27 mouse cellular contexts compared by ENCODE assay signal in genomic region chr9:15300056-15300455, GRCm38 (mm10). TPM values are rescaled to one million over a fixed set of nuclear protein-coding genes. Genes with fewer than 3 reads are reported as not detected.
DNase-seq lines count a peak whose midpoint lies in the region; ATAC-seq and TF ChIP-seq lines count a peak whose summit lies in the region.
"Had no signal": no experiment of that assay in that cellular context is flagged by ENCODE, and none has a peak within 500 bp of the region (broad histone marks: within the 10 kb centered on the region; RNA-seq: fewer than 3 reads in every experiment).

No protein-coding gene starts in this region.

- H3K27me3 ChIP-seq in kidney, adult 2 months (replicated peaks; ENCODE audit: control insufficient read depth, insufficient read depth, low read length), result no peaks in the 10 kb centered on the region
- H3K27me3 ChIP-seq: embryonic facial prominence, embryonic 13.5 days; forebrain, embryonic 12.5 days; forebrain, embryonic 15.5 days had no signal

- WGBS in kidney, adult 2 months, result 56% methylated on average over 5 of the region's 5 CpGs

- TF ChIP-seq POLR2A in kidney, adult 2 months (IDR thresholded peaks at IDR 0.05; ENCODE audit: low read depth, low read length), result no peak

- no peak for TF ChIP-seq CTCF in kidney, adult 2 months (conservative IDR thresholded peaks at IDR 0.05; ENCODE audit: insufficient read depth, insufficient read length, low read depth, low read length)

- peak overlapping the region; percentile 20; the same call in 1 of the 2 replicates for H3K27ac ChIP-seq in kidney, adult 2 months (ENCODE audit: insufficient read depth, low read depth, low read length)
- H3K27ac ChIP-seq: embryonic facial prominence, embryonic 10.5 days; embryonic facial prominence, embryonic 13.5 days; forebrain, embryonic 12.5 days; forebrain, embryonic 15.5 days; hindbrain, embryonic 10.5 days; hindbrain, embryonic 14.5 days; hindbrain, postnatal 0 days had no signal

- peaks cover 2% of the 10 kb centered on the region; the same call in 1 of the 2 replicates for H3K4me1 ChIP-seq in kidney, adult 2 months (ENCODE audit: control insufficient read depth, insufficient read depth, low read length)
- H3K4me1 ChIP-seq: forebrain, embryonic 12.5 days; hindbrain, embryonic 10.5 days had no signal

- peak; percentile 17 to 62 for DNase-seq in adrenal gland, adult (ENCODE audit: inconsistent age in 2 of 2, low spot score in 1 of 2)
- DNase-seq in adrenal gland, adult 18-20 months (ENCODE audit: low spot score in 2 of 2), result no peak
- DNase-seq in kidney, adult 2 months, result no peak
- DNase-seq in kidney, postnatal 4 days, result no peak
- DNase-seq in 416B (ENCODE audit: low read depth), result peak; percentile 76
- no peak for DNase-seq in cerebellum, postnatal 4 days (ENCODE audit: low spot score in 2 of 2)
- no peak for DNase-seq in cerebellum, adult 9-10 months
- DNase-seq: adrenal gland, postnatal 25 days; B cell, adult 2 months; cerebellum, adult 18-20 months; cerebellum, adult 9-11 months; cerebellum, postnatal 25 days; embryo, embryonic 11 days; gastrocnemius, postnatal 25 days; heart, postnatal 36 days had no signal

- peak overlapping the region; percentile 52 for H3K4me3 ChIP-seq in kidney, adult 2 months (ENCODE audit: insufficient read depth, low read depth, low read length)
- H3K4me3 ChIP-seq: embryonic facial prominence, embryonic 10.5 days; embryonic facial prominence, embryonic 13.5 days; erythroblast, embryonic 14.5 days; forebrain, embryonic 12.5 days; forebrain, embryonic 15.5 days; hindbrain, embryonic 10.5 days had no signal

- peak; percentile 20; the same call in 1 of the 2 replicates for ATAC-seq in granulocyte monocyte progenitor cell, adult 5-6 weeks (replicated peaks; ENCODE audit: poor library complexity, severe bottlenecking)
- ATAC-seq: CD4-positive, CD25-positive, alpha-beta regulatory T cell, adult 4 months; forebrain, embryonic 15.5 days; hindbrain, postnatal 0 days; inflammation-experienced regulatory T-cells, adult 6 months; intestine, embryonic 16.5 days had no signal

- peaks cover 5% of the 10 kb centered on the region for H3K36me3 ChIP-seq in kidney, adult 2 months (ENCODE audit: control insufficient read depth, insufficient read depth, low read length)
- H3K36me3 ChIP-seq: embryonic facial prominence, embryonic 10.5 days; embryonic facial prominence, embryonic 13.5 days; forebrain, embryonic 12.5 days; forebrain, embryonic 15.5 days; hindbrain, embryonic 10.5 days had no signal

RNA-seq across cellular contexts. Expression of gene Taf1d, which starts 6.0 kb away (rescaled TPM):
- 100 to 1,000 TPM in 1 of 2 experiments, 10 to 100 TPM in 1; 78.8 to 108 TPM for total RNA-seq in adrenal gland, adult 18-20 months (2021)
- polyA plus RNA-seq in kidney, adult 2 months (2012; rRNA removed), result 8.9 and 11.5 TPM in 2 replicates
- total RNA-seq in granulocyte monocyte progenitor cell, adult 5-6 weeks (2014; fragmentation: Nextera tagmentation), result 437 and 439 TPM in 2 replicates
- total RNA-seq in granulocyte monocyte progenitor cell, adult 5-6 weeks (2017), result 1,390 and 1,596 TPM in 2 replicates

RNA-seq across cellular contexts. Expression of gene 4931406C07Rik, which starts 6.2 kb away (rescaled TPM):
- 100 to 1,000 TPM; 123 to 169 TPM for total RNA-seq in adrenal gland, adult 18-20 months (2021)
- 137 and 184 TPM in 2 replicates for polyA plus RNA-seq in kidney, adult 2 months (2012; rRNA removed)
- total RNA-seq in granulocyte monocyte progenitor cell, adult 5-6 weeks (2014; fragmentation: Nextera tagmentation), result 16.6 and 21.7 TPM in 2 replicates
- total RNA-seq in granulocyte monocyte progenitor cell, adult 5-6 weeks (2017), result 8.1 and 9.4 TPM in 2 replicates

RNA-seq across cellular contexts. Expression of gene Med17, which starts 20.3 kb away (rescaled TPM):
- total RNA-seq in adrenal gland, adult 18-20 months (2021), result 10 to 100 TPM; 29.6 to 33.0 TPM
- polyA plus RNA-seq in kidney, adult 2 months (2012; rRNA removed), result 20.5 and 21.3 TPM in 2 replicates
- 24.6 and 27.4 TPM in 2 replicates for total RNA-seq in granulocyte monocyte progenitor cell, adult 5-6 weeks (2014; fragmentation: Nextera tagmentation)
- 39.6 and 47.8 TPM in 2 replicates for total RNA-seq in granulocyte monocyte progenitor cell, adult 5-6 weeks (2017)

RNA-seq across cellular contexts. Expression of gene Cep295, which starts 57.5 kb away (rescaled TPM):
- 1 to 10 TPM; 6.1 to 9.2 TPM for total RNA-seq in adrenal gland, adult 18-20 months (2021)
- polyA plus RNA-seq in kidney, adult 2 months (2012; rRNA removed), result 2.9 and 3.1 TPM in 2 replicates
- total RNA-seq in granulocyte monocyte progenitor cell, adult 5-6 weeks (2014; fragmentation: Nextera tagmentation), result 53.5 and 72.4 TPM in 2 replicates
- 64.2 and 66.3 TPM in 2 replicates for total RNA-seq in granulocyte monocyte progenitor cell, adult 5-6 weeks (2017)

Comparison
In these comparisons a context has a peak if more than half of its experiments do, and no peak if none do; other contexts are left out.
1. DNase-seq: peak in adrenal gland, adult (2 of 2) and 416B (single experiment); none in adrenal gland, adult 18-20 months (0 of 2), kidney, adult 2 months (single experiment), kidney, postnatal 4 days (0 of 2), cerebellum, postnatal 4 days (0 of 2) and cerebellum, adult 9-10 months (single experiment).
2. RNA of gene Taf1d, which starts 6.0 kb away (total RNA-seq): 437 to 1,596 TPM in granulocyte monocyte progenitor cell, adult 5-6 weeks; 78.8 to 108 TPM in adrenal gland, adult 18-20 months; every median in the first group is over 4 times any median in the second.
3. RNA of gene 4931406C07Rik, which starts 6.2 kb away (total RNA-seq): 123 to 169 TPM in adrenal gland, adult 18-20 months; 8.1 to 21.7 TPM in granulocyte monocyte progenitor cell, adult 5-6 weeks; every median in the first group is over 4 times any median in the second.